Mouse (Mus musculus): ENCODE measurements around the gene Rgs13.
"Not testable (repeated sequence)": the region's sequence is repeated elsewhere in the genome, so short reads cannot be mapped to it uniquely, and the experiment has no call there.

Gene Rgs13

DNA sequence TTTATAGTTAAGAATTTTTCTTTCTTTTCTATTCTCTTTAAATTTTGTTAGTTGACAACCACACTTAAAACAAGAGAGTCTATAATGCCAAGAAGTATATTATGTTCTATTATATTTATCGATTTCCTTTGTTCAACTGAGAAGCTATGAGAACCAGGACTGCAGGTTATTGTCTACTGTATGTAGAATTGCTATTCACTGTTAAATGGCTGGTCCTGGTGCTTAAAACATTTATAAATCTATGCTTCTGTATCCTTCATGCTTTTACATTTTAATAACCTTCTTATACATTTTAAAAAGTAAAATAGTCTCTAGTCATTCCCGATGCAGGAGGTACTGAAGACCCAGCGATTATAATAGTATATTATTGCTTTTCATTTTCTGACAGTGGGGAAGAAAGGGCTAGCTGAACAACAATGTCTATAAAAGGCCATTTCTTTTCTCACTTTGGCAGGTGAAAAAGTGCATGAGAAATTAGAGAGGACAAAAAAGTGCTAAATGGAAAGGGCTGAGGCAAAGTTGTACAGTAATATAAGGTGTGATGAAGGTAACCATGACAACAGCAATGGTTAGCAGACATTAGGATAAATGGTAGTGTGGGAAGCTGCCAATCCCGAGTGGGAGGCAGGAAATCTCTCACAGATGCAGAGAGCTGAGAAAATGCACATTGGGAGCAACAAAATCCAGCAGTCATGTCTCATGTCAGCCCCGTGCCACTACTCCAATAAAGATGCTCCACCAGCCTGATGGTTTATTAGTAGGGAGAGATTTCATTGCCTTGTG is 25.6 kb downstream of the Rgs13 start:
- DNase-seq: no peak

DNA sequence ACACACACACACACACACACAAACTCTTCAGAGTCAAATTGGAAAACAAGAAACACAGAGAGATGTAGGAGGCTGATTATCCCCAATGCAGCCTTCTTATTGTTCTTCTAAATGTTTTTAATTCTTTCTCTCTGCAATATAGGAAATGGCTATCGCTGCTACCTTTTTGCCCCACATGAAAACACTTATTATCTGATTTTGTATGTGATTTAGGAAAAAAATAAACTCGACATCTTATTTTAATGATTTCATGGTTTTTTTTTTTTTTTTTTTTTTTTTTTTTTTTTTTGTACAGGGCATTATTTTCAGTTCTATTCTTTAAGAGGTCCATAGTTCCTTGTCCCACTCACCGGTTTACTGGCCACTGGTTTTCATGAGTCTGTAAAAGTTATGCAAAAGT is 27.2 kb downstream of the Rgs13 start:
- no peak for DNase-seq

DNA sequence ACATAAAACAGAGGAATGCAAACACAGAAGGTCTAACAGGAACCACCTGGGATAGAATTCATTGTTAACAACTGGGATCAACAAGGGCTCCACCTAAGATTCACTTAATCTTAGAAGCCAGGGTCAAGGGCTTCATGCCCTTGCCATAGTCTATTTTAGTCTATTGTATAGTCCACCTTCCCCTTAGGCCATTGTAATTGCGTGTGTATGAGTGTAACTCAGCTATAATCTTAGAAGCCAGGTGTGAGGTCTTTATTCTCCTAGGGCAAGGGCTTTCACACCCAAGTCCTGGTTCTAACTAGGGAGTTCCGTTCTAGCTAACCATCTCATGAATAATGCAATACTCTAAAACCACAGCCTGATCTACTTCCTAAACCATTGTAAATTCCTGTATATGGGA is 35.8 kb downstream of the Rgs13 start:
- DNase-seq: not testable (repeated sequence)

DNA sequence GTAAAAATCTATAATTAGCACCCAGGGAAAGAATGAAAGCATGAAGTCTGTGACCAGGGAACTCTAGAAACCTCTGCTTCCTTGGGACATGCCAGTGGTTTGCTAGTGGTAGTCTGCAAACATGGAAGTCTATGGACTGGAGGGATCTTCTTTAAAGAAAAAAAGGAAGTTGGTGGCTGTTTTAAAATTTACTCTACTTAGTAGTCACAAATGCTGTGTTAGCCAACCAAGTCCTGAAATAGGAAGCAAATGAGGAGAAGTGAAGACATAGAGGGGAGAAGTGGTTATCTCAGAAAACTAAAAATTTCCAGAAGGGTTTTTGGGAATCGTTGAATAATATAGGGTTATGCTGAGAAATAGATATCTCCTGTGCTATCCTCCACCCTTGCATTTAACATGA is 37.3 kb downstream of the Rgs13 start:
- no peak for DNase-seq

DNA sequence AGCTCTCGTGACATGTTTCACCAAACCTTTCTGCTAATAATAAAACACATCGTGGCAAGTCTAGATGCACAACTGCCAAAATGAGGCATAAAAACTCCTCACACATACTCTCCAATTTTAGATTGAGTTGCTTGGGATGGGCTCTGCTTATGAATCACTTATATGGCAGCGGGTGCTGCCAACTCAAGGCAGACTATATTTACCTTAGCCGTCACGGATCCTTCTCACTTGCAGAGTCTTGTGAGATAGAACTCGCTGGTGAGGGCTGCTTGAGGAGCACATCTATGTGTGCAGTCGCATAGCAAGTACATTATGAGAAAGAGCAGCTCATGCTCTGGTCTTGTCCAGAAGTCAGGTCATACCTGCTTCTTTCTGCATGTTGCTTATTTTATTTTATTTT is 49.2 kb downstream of the Rgs13 start:
- DNase-seq: no peak

DNA sequence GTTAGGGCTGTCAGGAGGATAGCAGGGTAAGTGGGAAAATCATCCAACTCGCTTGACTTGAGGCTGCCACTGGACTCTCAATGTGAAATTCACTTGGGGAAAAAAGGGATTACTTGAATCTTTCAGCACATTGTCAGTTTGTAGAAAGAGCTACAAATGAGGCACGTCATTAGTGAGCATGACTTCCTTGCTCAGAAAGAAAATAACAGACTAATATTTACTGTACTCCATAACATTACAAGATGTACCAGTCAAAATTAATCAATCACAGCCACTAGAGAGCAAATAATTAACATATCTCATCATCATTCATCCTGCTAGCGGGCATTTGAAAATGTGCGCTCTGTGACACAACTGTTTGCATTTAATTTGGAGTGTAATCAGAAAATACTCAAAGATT is 57.1 kb downstream of the Rgs13 start:
- DNase-seq: no peak

DNA sequence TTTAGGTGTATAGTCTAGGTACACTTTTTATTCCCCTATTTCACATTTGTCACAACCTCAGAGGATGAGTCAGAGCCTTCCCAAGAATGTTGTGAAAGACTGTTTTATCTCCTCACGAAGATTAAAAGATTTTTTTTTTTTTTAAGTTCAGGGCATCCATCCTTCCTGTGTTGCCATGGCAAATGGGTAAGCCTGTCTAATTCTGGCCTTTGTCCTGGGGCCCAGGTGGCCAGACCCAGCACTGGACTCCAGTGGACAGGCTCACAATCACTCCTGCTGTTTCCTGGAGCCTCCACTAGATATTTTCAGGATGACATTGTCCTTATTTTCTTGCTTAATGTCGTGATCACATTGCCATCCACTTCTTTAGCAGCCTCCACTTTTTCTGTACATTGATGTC is 57.7 kb downstream of the Rgs13 start:
- no peak for DNase-seq

DNA sequence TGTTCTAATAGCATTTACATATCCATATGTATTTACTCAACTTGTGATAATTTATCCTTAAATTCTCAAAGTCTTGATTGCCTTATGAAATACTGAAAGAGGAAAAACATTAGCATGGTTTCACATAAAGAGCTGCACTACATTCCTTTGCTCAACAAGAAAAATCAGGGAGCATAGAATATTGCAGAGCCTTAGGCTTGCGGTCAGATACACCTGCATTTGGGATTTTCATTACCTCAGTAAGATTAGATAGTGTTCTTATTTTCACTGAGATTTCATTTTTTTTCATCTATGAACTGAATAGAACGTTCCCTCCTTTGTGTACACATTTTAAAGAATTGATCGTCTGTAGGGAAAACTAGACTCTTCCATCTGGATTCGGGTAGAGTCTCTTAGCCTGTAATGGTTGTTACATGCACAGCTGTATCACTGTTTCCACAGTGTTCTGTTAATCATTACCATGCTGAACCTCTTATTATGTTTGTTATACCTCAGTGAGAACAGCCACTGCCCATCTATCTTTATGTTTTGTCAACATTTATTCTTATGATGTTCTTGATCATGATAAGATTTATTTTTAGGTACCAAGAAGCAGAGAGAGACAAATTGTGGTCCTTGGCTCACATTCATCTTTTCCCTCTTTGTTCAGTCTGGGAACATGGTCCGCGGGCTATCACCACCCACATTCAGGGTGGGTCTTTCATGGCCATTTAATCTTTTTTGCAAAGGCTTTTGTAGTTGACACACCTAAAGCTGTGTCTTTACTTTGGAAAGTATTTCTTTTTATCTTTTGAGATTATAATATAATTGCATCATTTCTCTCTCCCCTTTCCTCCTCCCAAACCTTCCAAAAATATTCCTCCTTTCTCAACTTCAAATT is 61.1 kb downstream of the Rgs13 start:
- no peak for DNase-seq

DNA sequence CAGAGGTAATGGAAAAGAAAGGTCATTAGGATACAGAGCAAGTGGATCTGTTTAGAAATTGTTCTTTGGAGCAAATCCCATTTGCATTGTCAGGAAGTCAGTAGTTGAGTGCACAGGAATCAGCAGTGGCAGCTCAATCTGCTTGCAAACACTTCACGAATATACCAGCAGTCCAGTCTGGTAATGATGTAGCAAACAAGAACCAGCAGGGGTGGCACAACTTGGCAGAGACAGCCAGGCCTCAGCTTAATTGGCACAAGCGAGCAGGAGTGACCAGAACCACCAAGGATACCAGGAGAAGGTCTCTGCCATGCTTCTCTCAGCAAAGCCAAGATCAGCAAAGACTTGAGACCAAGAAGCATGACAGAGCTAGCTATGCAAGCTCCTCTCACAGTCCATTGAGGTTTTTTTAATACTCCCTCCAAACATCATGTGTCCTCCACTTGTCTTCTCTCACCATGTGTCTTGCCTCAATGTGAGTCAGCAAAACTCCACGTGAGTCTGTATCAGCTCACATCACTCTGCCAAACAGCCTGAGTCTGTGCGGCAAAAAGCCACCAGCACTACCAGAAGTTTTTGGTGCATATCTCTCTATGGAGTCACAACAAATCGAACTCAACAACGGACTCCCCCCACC is 63.6 kb downstream of the Rgs13 start:
- peak; percentile 88 for DNase-seq

DNA sequence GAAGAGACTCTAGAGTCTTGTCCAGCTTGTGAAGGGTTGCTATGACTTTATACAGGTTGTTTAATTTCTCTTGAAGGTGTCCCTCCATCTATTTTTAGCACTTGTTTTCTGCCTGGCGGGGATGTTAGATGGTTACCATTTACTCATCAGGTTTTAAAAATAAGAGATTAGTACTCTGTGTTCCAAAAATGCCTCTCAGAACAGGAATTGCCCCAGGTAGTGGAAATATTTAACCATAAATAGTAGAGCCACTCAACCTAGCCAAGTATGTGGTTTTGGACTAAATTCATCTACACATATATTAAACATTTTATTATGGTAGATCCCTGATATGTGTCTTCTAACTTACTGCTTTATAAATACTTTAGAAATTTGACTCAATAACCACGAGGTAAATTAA is 64.2 kb downstream of the Rgs13 start:
- no peak for DNase-seq

DNA sequence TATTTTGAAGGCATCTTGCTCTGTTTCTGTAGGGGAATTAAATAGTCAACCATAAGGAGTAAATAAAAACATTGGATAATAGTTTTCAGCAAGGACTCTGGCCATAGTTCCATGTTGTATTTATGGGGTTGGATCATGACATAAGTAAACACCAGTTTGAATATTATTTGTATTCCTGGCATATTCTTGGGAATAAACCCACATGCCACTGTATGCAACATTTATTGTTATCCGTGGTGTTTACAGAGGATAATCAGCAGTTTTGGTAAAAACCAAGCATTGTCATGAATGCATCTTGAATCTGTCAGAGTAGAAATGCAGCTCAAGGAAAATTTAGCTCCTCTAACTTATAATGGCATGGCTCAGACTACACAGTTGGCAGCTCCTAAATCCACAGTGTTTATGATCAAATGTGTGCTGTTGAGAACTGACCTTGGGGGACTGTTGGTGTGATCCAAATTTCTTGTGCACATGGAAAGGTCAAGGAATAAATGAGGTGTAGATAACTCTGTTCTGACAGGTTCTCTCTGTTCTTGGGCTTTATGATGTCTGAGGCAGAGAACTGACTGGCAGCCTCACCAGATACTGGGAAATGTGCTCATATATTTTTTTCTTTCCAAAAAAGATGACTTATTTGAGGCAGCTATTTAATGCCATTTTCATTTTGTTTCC is 78.4 kb downstream of the Rgs13 start:
- DNase-seq: peak; percentile 79

DNA sequence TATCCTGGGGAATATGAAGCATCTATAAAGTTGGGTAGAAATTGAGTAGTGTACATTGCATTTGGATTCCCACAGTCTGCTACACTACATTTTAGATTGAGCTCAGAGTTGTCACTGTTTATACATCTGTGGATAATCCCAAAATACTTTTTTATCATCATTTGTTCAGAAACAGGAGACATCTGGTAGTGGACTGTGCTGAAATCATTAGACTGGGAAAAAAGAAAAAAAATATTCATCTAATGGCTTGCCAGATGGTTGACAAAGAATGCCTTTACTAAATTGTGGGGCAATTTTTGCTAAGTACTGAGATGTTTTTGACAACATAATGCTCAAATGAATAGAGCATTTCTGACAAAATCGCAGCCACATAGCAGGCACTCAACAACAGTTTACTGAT is 86.8 kb downstream of the Rgs13 start:
- DNase-seq: no peak
